Mouse (Mus musculus) midbrain, embryonic 11.5 days (tissue): Measurements from ENCODE around the gene Zfp316. TPM values are rescaled to one million over a fixed set of nuclear protein-coding genes. Genes with fewer than 3 reads are reported as not detected.
A peak's percentile ranks its signal among the peaks of the same experiment; 100 is the strongest.

ENCODE experiments used
- ATAC-seq: fragments of 200-750 bp; cut with Nextera tagmentation; 2 replicates; pipeline ENCODE4 v1.8.0; 2017; ENCODE audit warnings: moderate TSS enrichment, moderate library complexity; ENCODE audit not compliant: low FRiP score
- DNase-seq: peaks from one replicate; pipeline ENCODE4 v3.0.0; 2015; ENCODE audit warnings: low spot score; ENCODE audit errors: missing footprints
- H3K27ac ChIP-seq: fragments of 300-500 bp; sonication (generic); 2 replicates; pipeline ENCODE4 v1.5.1; 2014; ENCODE audit warnings: low read depth, low read length
- H3K27me3 ChIP-seq: fragments of 300-500 bp; sonication (generic); 2 replicates; pipeline ENCODE4 v1.6.1; 2014; ENCODE audit warnings: mild to moderate bottlenecking, low read length, moderate library complexity, mixed read lengths; ENCODE audit not compliant: control insufficient read depth, insufficient read depth
- H3K36me3 ChIP-seq: fragments of 300-500 bp; sonication (generic); 2 replicates; pipeline ENCODE4 v1.6.1; 2014; ENCODE audit warnings: mild to moderate bottlenecking, low read length, moderate library complexity, mixed read lengths; ENCODE audit not compliant: control insufficient read depth, insufficient read depth
- H3K4me1 ChIP-seq: fragments of 300-500 bp; sonication (generic); 2 replicates; pipeline ENCODE4 v1.6.1; 2014; ENCODE audit warnings: low read length; ENCODE audit not compliant: control insufficient read depth, insufficient read depth
- H3K4me2 ChIP-seq: fragments of 300-500 bp; sonication (generic); 2 replicates; pipeline ENCODE4 v1.6.1; 2014; ENCODE audit warnings: mild to moderate bottlenecking, moderate library complexity
- H3K4me3 ChIP-seq: fragments of 300-500 bp; sonication (generic); 2 replicates; pipeline ENCODE4 v1.5.1; 2014; ENCODE audit warnings: low read depth, low read length
- H3K9ac ChIP-seq: fragments of 300-500 bp; sonication (generic); 2 replicates; pipeline ENCODE4 v1.6.1; 2014; ENCODE audit warnings: low read length
- H3K9me3 ChIP-seq: fragments of 300-500 bp; sonication (generic); 2 replicates; pipeline ENCODE4 v1.6.1; 2016; ENCODE audit warnings: low read length; ENCODE audit not compliant: control insufficient read depth
- WGBS: fragments of 180-500 bp; shearing (Covaris S2); extraction: QIAGEN DNeasy Blood & Tissue Kit; methylation state at CpG from one replicate; pipeline ENCODE4 v1.1.7; 2014; 5-methylcytosine and 5-hydroxymethylcytosine counted together
- polyA plus RNA-seq: library from polyadenylated mRNA; unstranded; fragments of >200 nt; fragmentation: Nextera tagmentation; extraction: Ambion mirVana; gene quantifications from 2 replicates; pipeline ENCODE4 v1.2.1, GENCODE M21; 2014

Zfp316 gene
- polyA plus RNA-seq, 1 experiment from 2014 or later, result 4.3 TPM

- WGBS, result 4% methylated on average over 66 of the region's 66 CpGs
- peaks cover 10% of the 10 kb centered on the region; the same call in 1 of the 2 replicates for H3K36me3 ChIP-seq
- H3K4me2 ChIP-seq, result no peak overlapping the region
- H3K9me3 ChIP-seq, result no peaks in the 10 kb centered on the region
- H3K27me3 ChIP-seq, result peaks cover 65% of the 10 kb centered on the region
- H3K4me3 ChIP-seq, result peak overlapping the region; percentile 35; the same call in 1 of the 2 replicates
- ATAC-seq, result 0 out of 2 replicates have a peak, but pooled peaks have one; percentile 22
- H3K27ac ChIP-seq, result no peak overlapping the region
- DNase-seq, result no peak
- H3K9ac ChIP-seq, result no peak overlapping the region
- H3K4me1 ChIP-seq, result peaks cover 14% of the 10 kb centered on the region
Observed at GRCm38 (mm10) chr5:143254487-143255130, 15.2 kb downstream of the Zfp316 start.

- peaks cover 10% of the 10 kb centered on the region; the same call in 1 of the 2 replicates for H3K36me3 ChIP-seq
- ATAC-seq, result 0 out of 2 replicates have a peak, but pooled peaks have one; percentile 8
- WGBS, result 3% methylated on average over 78 of the region's 81 CpGs
Observed at GRCm38 (mm10) chr5:143253881-143254486, 15.8 kb downstream of the Zfp316 start.

GRCm38 (mm10) chr5:143253186-143253880, 16.5 kb downstream of the Zfp316 start:
- H3K4me1 ChIP-seq, result peaks cover 14% of the 10 kb centered on the region
- DNase-seq (peak; percentile 95), ATAC-seq (peak; percentile 19; the same call in 1 of the 2 replicates)
- no peak overlapping the region for H3K27ac ChIP-seq
- peaks cover 65% of the 10 kb centered on the region for H3K27me3 ChIP-seq
- peaks cover 13% of the 10 kb centered on the region; the same call in 1 of the 2 replicates for H3K36me3 ChIP-seq
- 2% methylated on average over 103 of the region's 103 CpGs for WGBS
- peak overlapping the region; percentile 35 for H3K4me3 ChIP-seq
- H3K9me3 ChIP-seq, result no peaks in the 10 kb centered on the region
- H3K9ac ChIP-seq, result no peak overlapping the region
- peak overlapping the region; percentile 53 for H3K4me2 ChIP-seq

More at GRCm38 (mm10) chr5:143253881-143254486, 15.8 kb downstream of the Zfp316 start:
- Histone ChIP-seq H3K4me2 (peak overlapping the region; percentile 53), H3K4me1 (peaks cover 14% of the 10 kb centered on the region), H3K9me3 (no peaks in the 10 kb centered on the region), H3K9ac (peak overlapping the region; percentile 24; the same call in 1 of the 2 replicates), H3K27me3 (peaks cover 65% of the 10 kb centered on the region), H3K4me3 (peak overlapping the region; percentile 35), H3K27ac (no peak overlapping the region)
- peak; percentile 94 for DNase-seq

GRCm38 (mm10) chr5:143252791-143253185, 17.0 kb downstream of the Zfp316 start:
- 15% methylated on average over 18 of the region's 18 CpGs for WGBS
- H3K4me2 ChIP-seq, result no peak overlapping the region

GRCm38 (mm10) chr5:143252039-143252438, 17.8 kb downstream of the Zfp316 start:
- no peak for DNase-seq
- WGBS, result 43% methylated on average over 6 of the region's 6 CpGs
- Histone ChIP-seq H3K4me3 (no peak overlapping the region), H3K36me3 (peaks cover 14% of the 10 kb centered on the region; the same call in 1 of the 2 replicates), H3K27ac (no peak overlapping the region), H3K27me3 (peaks cover 56% of the 10 kb centered on the region), H3K4me1 (peaks cover 14% of the 10 kb centered on the region), H3K4me2 (no peak overlapping the region), H3K9ac (no peak overlapping the region), H3K9me3 (no peaks in the 10 kb centered on the region)
- no peak for ATAC-seq

More at GRCm38 (mm10) chr5:143252791-143253185, 17.0 kb downstream of the Zfp316 start:
- Histone ChIP-seq H3K27ac (no peak overlapping the region), H3K9me3 (no peaks in the 10 kb centered on the region), H3K36me3 (peaks cover 13% of the 10 kb centered on the region; the same call in 1 of the 2 replicates), H3K4me1 (peaks cover 14% of the 10 kb centered on the region), H3K9ac (no peak overlapping the region), H3K27me3 (peaks cover 64% of the 10 kb centered on the region), H3K4me3 (no peak overlapping the region)
- DNase-seq (peak; percentile 94), ATAC-seq (no peak)

- H3K36me3 ChIP-seq, result peaks cover 34% of the 10 kb centered on the region
- DNase-seq, result no peak
Observed at GRCm38 (mm10) chr5:143244926-143245325, 24.9 kb downstream of the Zfp316 start.

GRCm38 (mm10) chr5:143236036-143236435, 33.8 kb downstream of the Zfp316 start:
- Histone ChIP-seq H3K36me3 (peaks cover 8% of the 10 kb centered on the region), H3K4me1 (peaks cover 14% of the 10 kb centered on the region), H3K9ac (peak overlapping the region; percentile 96), H3K4me2 (peak overlapping the region; percentile 86), H3K27me3 (no peaks in the 10 kb centered on the region), H3K9me3 (no peaks in the 10 kb centered on the region), H3K27ac (no peak overlapping the region), H3K4me3 (peak overlapping the region; percentile 87)
- DNase-seq (no peak), ATAC-seq (no peak)
- WGBS, result 58% methylated on average over 9 of the region's 9 CpGs

More at GRCm38 (mm10) chr5:143244926-143245325, 24.9 kb downstream of the Zfp316 start:
- Histone ChIP-seq H3K9me3 (no peaks in the 10 kb centered on the region), H3K27me3 (no peaks in the 10 kb centered on the region), H3K4me1 (no peaks in the 10 kb centered on the region), H3K4me2 (no peak overlapping the region), H3K9ac (no peak overlapping the region), H3K27ac (no peak overlapping the region), H3K4me3 (no peak overlapping the region)
- no peak for ATAC-seq
- 96% methylated on average over 26 of the region's 26 CpGs for WGBS

GRCm38 (mm10) chr5:143235028-143235693, 34.7 kb downstream of the Zfp316 start, which contains the start of gene Zfp12:
Zfp12 (plus strand) TSS chr5:143235163.
- peak; percentile 99 for DNase-seq
- Histone ChIP-seq H3K27me3 (no peaks in the 10 kb centered on the region), H3K9me3 (no peaks in the 10 kb centered on the region), H3K4me1 (peaks cover 14% of the 10 kb centered on the region), H3K4me2 (peak within 1 kb of the TSS; percentile 86), H3K9ac (peak within 1 kb of the TSS; percentile 96), H3K27ac (peak within 1 kb of the TSS; percentile 96), H3K4me3 (peak within 1 kb of the TSS; percentile 87), H3K36me3 (peaks cover 7% of the 10 kb centered on the region)
- WGBS, result 0% methylated on average over 58 of the region's 58 CpGs
- ATAC-seq, result peak; percentile 97
